Mouse (Mus musculus): ENCODE measurements around the gene Gm20388. TPM values are rescaled to one million over a fixed set of nuclear protein-coding genes. Genes with fewer than 3 reads are reported as not detected.

Gene Gm20388
- polyA plus RNA-seq, 1 experiment from 2014 or later = not detected

DNA sequence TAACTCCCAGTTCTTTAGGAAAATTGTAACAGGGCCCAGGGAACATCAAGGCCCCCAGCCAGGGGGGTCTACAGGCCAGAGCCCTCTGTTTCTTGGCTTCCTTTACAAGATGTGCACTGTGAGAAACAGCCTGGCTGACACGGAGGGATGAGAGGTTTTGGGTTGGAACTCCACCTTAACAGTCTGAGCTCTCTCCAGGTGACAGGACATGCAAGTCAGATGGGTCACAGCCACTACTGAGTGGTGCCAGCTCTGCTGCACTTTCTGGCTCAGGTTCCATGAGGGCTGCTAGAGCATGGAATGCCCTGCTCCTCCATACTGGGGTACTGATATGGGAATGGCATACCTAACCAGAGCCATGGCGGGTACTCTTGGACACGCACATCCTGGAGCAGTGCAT is 180.4 kb downstream of the Gm20388 start:
- Histone ChIP-seq H3K4me2 (ENCODE audit: low read depth, severe bottlenecking) (no peak overlapping the region), H3K27ac (replicated peaks; ENCODE audit: low read depth, low read length) (no peak overlapping the region; the same call in 1 of the 2 replicates), H3K4me1 (ENCODE audit: control insufficient read depth, insufficient read depth, low read length) (no peaks in the 10 kb centered on the region), H3K27me3 (ENCODE audit: control insufficient read depth, insufficient read depth, low read length) (no peaks in the 10 kb centered on the region), H3K9ac (ENCODE audit: low read length) (no peak overlapping the region), H3K36me3 (ENCODE audit: control insufficient read depth, insufficient read depth, low read length) (peaks cover 15% of the 10 kb centered on the region), H3K4me3 (ENCODE audit: low read depth, low read length) (no peak overlapping the region), H3K9me3 (ENCODE audit: control insufficient read depth, low read length) (no peaks in the 10 kb centered on the region)
- no peak for DNase-seq (ENCODE audit: low spot score)
- 92% methylated on average over 3 of the region's 3 CpGs for WGBS
- ATAC-seq (ENCODE audit: insufficient number of reproducible peaks, low FRiP score, low TSS enrichment, low read depth) = no peak

- no peaks in the 10 kb centered on the region for H3K4me1 ChIP-seq (ENCODE audit: control insufficient read depth, insufficient read depth, low read length)
- no peaks in the 10 kb centered on the region for H3K27me3 ChIP-seq (ENCODE audit: control insufficient read depth, insufficient read depth, low read length)
- H3K4me2 ChIP-seq (ENCODE audit: low read depth, severe bottlenecking) = no peak overlapping the region
- H3K36me3 ChIP-seq (ENCODE audit: control insufficient read depth, insufficient read depth, low read length) = peaks cover 8% of the 10 kb centered on the region
- DNase-seq (ENCODE audit: low spot score) (no peak), ATAC-seq (ENCODE audit: insufficient number of reproducible peaks, low FRiP score, low TSS enrichment, low read depth) (no peak)
- H3K9me3 ChIP-seq (ENCODE audit: control insufficient read depth, low read length) = no peaks in the 10 kb centered on the region
- WGBS = 91% methylated on average over 3 of the region's 3 CpGs
- H3K4me3 ChIP-seq (ENCODE audit: low read depth, low read length) = no peak overlapping the region
- H3K9ac ChIP-seq (ENCODE audit: low read length) = no peak overlapping the region
- H3K27ac ChIP-seq (replicated peaks; ENCODE audit: low read depth, low read length) = no peak overlapping the region
Observed at GRCm38 (mm10) chr8:120093103-120093502, 182.5 kb downstream of the Gm20388 start.

DNA sequence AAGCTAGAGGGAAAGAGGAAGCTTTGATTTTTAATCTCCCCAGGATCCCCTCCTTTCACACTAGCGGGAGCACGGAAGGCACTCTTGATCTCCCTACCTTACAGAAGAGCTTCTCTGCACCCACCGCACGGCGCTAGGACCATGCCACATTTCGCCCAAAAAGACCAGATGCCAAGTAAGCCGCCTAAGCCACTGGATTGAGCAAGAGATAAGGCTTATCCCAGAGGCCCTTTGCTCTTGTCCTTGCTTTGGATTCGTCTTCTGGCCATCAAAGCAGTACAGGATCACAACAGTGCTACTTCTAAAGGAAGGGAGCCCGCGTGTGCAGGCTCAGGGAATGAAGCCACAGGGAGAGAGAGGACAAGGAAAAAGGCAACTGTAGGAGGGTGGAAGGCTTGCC is 184.2 kb downstream of the Gm20388 start:
- H3K27me3 ChIP-seq (ENCODE audit: control insufficient read depth, insufficient read depth, low read length) = no peaks in the 10 kb centered on the region
- WGBS = 91% methylated on average over 10 of the region's 10 CpGs
- DNase-seq (ENCODE audit: low spot score) (no peak), ATAC-seq (ENCODE audit: insufficient number of reproducible peaks, low FRiP score, low TSS enrichment, low read depth) (no peak)
- no peak overlapping the region for H3K4me3 ChIP-seq (ENCODE audit: low read depth, low read length)
- peaks cover 8% of the 10 kb centered on the region for H3K36me3 ChIP-seq (ENCODE audit: control insufficient read depth, insufficient read depth, low read length)
- H3K4me1 ChIP-seq (ENCODE audit: control insufficient read depth, insufficient read depth, low read length) = no peaks in the 10 kb centered on the region
- no peaks in the 10 kb centered on the region for H3K9me3 ChIP-seq (ENCODE audit: control insufficient read depth, low read length)
- H3K9ac ChIP-seq (ENCODE audit: low read length) = no peak overlapping the region
- H3K4me2 ChIP-seq (ENCODE audit: low read depth, severe bottlenecking) = no peak overlapping the region
- H3K27ac ChIP-seq (replicated peaks; ENCODE audit: low read depth, low read length) = no peak overlapping the region

- H3K4me2 ChIP-seq (ENCODE audit: low read depth, severe bottlenecking) = no peak overlapping the region
- H3K4me1 ChIP-seq (ENCODE audit: control insufficient read depth, insufficient read depth, low read length) = no peaks in the 10 kb centered on the region
- H3K4me3 ChIP-seq (ENCODE audit: low read depth, low read length) = no peak overlapping the region
- H3K36me3 ChIP-seq (ENCODE audit: control insufficient read depth, insufficient read depth, low read length) = peaks cover 6% of the 10 kb centered on the region
- no peak for DNase-seq (ENCODE audit: low spot score)
- H3K9me3 ChIP-seq (ENCODE audit: control insufficient read depth, low read length) = no peaks in the 10 kb centered on the region
- H3K27me3 ChIP-seq (ENCODE audit: control insufficient read depth, insufficient read depth, low read length) = no peaks in the 10 kb centered on the region
- no peak overlapping the region for H3K27ac ChIP-seq (replicated peaks; ENCODE audit: low read depth, low read length)
- no peak for ATAC-seq (ENCODE audit: insufficient number of reproducible peaks, low FRiP score, low TSS enrichment, low read depth)
- 68% methylated on average over 2 of the region's 2 CpGs for WGBS
- H3K9ac ChIP-seq (ENCODE audit: low read length) = no peak overlapping the region
Observed at GRCm38 (mm10) chr8:120096486-120096885, 185.8 kb downstream of the Gm20388 start.

DNA sequence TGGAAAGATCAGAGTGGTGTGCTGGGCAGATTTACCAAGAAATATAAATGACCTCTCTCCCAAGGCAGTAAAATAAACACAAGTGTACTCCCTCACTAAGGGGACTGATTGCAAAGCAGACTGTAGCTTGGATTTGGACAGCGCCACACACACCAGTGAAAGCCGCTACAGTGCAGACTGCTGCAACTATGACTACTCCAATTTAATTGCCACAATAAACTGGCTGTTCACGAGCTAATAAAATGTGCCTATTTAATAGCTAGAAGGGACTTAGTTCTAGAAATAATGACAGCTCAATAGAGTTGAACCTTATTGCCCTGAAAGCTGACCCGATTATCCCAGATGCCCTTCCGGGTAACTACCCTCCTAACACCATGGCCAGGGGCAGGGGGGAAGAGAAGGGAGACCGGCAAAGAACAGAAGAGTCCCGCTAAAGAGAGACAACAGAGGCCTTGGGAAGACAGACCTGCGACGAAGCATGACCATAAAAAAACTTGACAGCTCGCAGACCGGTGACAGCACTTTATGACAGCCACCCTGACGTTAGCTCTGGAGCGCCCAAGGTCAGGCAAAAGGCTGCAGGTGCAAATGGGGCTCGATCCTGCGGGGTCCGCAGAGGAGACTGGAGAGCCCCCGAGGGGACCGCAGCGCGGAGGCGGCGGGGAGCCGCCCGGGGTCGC is 189.9 kb downstream of the Gm20388 start:
- Histone ChIP-seq H3K9me3 (ENCODE audit: control insufficient read depth, low read length) (no peaks in the 10 kb centered on the region), H3K27ac (replicated peaks; ENCODE audit: low read depth, low read length) (no peak overlapping the region; the same call in 1 of the 2 replicates), H3K9ac (ENCODE audit: low read length) (peak overlapping the region; percentile 70), H3K36me3 (ENCODE audit: control insufficient read depth, insufficient read depth, low read length) (no peaks in the 10 kb centered on the region), H3K4me2 (ENCODE audit: low read depth, severe bottlenecking) (peak overlapping the region; percentile 95), H3K4me1 (ENCODE audit: control insufficient read depth, insufficient read depth, low read length) (peaks cover 5% of the 10 kb centered on the region; the same call in 1 of the 2 replicates), H3K4me3 (ENCODE audit: low read depth, low read length) (peak overlapping the region; percentile 90), H3K27me3 (ENCODE audit: control insufficient read depth, insufficient read depth, low read length) (no peaks in the 10 kb centered on the region)
- 4% methylated on average over 25 of the region's 25 CpGs for WGBS
- DNase-seq (ENCODE audit: low spot score) (peak; percentile 29), ATAC-seq (ENCODE audit: insufficient number of reproducible peaks, low FRiP score, low TSS enrichment, low read depth) (0 out of 2 replicates have a peak, but pooled peaks have one; percentile 48)

DNA sequence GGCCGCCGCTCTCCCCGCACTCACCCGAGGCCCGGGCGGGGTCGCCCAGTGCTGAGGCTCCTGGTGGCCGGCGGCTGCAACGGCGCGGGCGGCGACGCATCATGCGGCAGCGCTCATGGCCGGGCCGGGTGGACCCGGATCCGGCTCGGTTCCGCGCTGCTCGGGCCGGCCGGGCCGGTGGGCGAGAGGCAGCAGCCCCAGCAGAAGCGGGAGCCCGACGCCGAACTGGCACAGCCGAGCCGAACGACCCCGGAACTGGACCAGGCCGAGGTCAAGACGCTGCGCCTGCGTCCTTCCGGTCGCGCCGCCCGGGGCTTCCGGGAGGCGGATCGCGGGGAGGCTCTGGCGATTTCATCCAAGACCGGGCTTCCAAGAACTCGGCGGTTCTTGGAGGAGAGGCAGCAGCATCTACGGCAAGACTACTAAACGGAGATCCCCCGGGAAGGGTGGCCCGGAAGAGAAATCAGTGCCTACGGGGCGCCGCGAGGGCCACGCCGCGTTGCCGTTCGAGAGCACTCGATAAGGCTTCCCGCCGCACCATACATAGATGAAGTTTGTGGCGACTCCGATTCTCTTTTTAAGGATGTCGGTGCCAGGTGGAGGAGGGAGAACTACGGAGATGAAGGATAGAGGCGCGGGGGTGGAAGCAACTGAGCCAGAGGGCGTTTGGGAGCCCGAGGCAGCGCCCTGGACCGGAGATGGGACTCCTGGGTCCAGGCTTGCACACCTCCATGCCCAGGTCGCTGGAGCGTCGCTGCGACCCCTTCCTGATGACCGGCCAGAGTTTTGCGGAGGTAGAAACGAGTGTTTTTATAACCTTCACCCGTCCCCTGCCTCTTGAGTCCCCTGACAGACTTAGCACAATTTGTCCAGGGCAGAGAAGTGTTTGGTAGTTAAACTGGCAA is 190.7 kb downstream of the Gm20388 start, which contains the start of gene Zdhhc7:
Gene Zdhhc7, minus strand, starts transcription at position 415 of the 905 bp plus-strand sequence.
- peak within 1 kb of the TSS; percentile 70 for H3K9ac ChIP-seq (ENCODE audit: low read length)
- DNase-seq (ENCODE audit: low spot score) = peak; percentile 82
- peaks cover 5% of the 10 kb centered on the region; the same call in 1 of the 2 replicates for H3K4me1 ChIP-seq (ENCODE audit: control insufficient read depth, insufficient read depth, low read length)
- H3K4me2 ChIP-seq (ENCODE audit: low read depth, severe bottlenecking) = peak within 1 kb of the TSS; percentile 95
- no peaks in the 10 kb centered on the region for H3K36me3 ChIP-seq (ENCODE audit: control insufficient read depth, insufficient read depth, low read length)
- H3K27ac ChIP-seq (replicated peaks; ENCODE audit: low read depth, low read length) = peak within 1 kb of the TSS; percentile 68
- H3K9me3 ChIP-seq (ENCODE audit: control insufficient read depth, low read length) = no peaks in the 10 kb centered on the region
- H3K27me3 ChIP-seq (ENCODE audit: control insufficient read depth, insufficient read depth, low read length) = no peaks in the 10 kb centered on the region
- ATAC-seq (ENCODE audit: insufficient number of reproducible peaks, low FRiP score, low TSS enrichment, low read depth) = no peak; the same call in 1 of the 2 replicates
- H3K4me3 ChIP-seq (ENCODE audit: low read depth, low read length) = peak within 1 kb of the TSS; percentile 90
- WGBS = under 1% methylated on average over 71 of the region's 88 CpGs

- Histone ChIP-seq H3K4me2 (ENCODE audit: low read depth, severe bottlenecking) (no peak overlapping the region), H3K36me3 (ENCODE audit: control insufficient read depth, insufficient read depth, low read length) (no peaks in the 10 kb centered on the region), H3K9ac (ENCODE audit: low read length) (no peak overlapping the region), H3K27me3 (ENCODE audit: control insufficient read depth, insufficient read depth, low read length) (no peaks in the 10 kb centered on the region), H3K9me3 (ENCODE audit: control insufficient read depth, low read length) (no peaks in the 10 kb centered on the region), H3K4me3 (ENCODE audit: low read depth, low read length) (no peak overlapping the region), H3K4me1 (ENCODE audit: control insufficient read depth, insufficient read depth, low read length) (peaks cover 5% of the 10 kb centered on the region; the same call in 1 of the 2 replicates), H3K27ac (replicated peaks; ENCODE audit: low read depth, low read length) (no peak overlapping the region)
- DNase-seq (ENCODE audit: low spot score) (no peak), ATAC-seq (ENCODE audit: insufficient number of reproducible peaks, low FRiP score, low TSS enrichment, low read depth) (no peak)
- WGBS = 89% methylated on average over 9 of the region's 9 CpGs
Observed at GRCm38 (mm10) chr8:120103916-120104315, 193.3 kb downstream of the Gm20388 start.

GRCm38 (mm10) chr8:120104721-120105272 is 194.2 kb downstream of the Gm20388 start:
- Histone ChIP-seq H3K9ac (ENCODE audit: low read length) (no peak overlapping the region), H3K27me3 (ENCODE audit: control insufficient read depth, insufficient read depth, low read length) (no peaks in the 10 kb centered on the region), H3K27ac (replicated peaks; ENCODE audit: low read depth, low read length) (no peak overlapping the region), H3K4me2 (ENCODE audit: low read depth, severe bottlenecking) (no peak overlapping the region), H3K4me3 (ENCODE audit: low read depth, low read length) (no peak overlapping the region), H3K4me1 (ENCODE audit: control insufficient read depth, insufficient read depth, low read length) (peaks cover 5% of the 10 kb centered on the region; the same call in 1 of the 2 replicates), H3K9me3 (ENCODE audit: control insufficient read depth, low read length) (no peaks in the 10 kb centered on the region), H3K36me3 (ENCODE audit: control insufficient read depth, insufficient read depth, low read length) (no peaks in the 10 kb centered on the region)
- ATAC-seq (ENCODE audit: insufficient number of reproducible peaks, low FRiP score, low TSS enrichment, low read depth) = no peak
- 69% methylated on average over 9 of the region's 9 CpGs for WGBS
- no peak for DNase-seq (ENCODE audit: low spot score)
